In genomic region chr11:90855324-90855723, GRCm38 (mm10) we compare ENCODE assay signal across 27 mouse cellular contexts.
DNase-seq lines count a peak whose midpoint lies in the region; ATAC-seq and TF ChIP-seq lines count a peak whose summit lies in the region.
"Had no signal": no experiment of that assay in that cellular context is flagged by ENCODE, and none has a peak within 500 bp of the region (broad histone marks: within the 10 kb centered on the region; RNA-seq: fewer than 3 reads in every experiment).

No protein-coding gene starts in this region.

- H3K36me3 ChIP-seq in forebrain, embryonic 16.5 days (ENCODE audit: control insufficient read depth, insufficient read depth): no peaks in the 10 kb centered on the region
- no peaks in the 10 kb centered on the region for H3K36me3 ChIP-seq in forebrain, embryonic 10.5 days (replicated peaks)
- H3K36me3 ChIP-seq in hindbrain, postnatal 0 days (ENCODE audit: insufficient read depth, low read length): no peaks in the 10 kb centered on the region
- H3K36me3 ChIP-seq in hindbrain, embryonic 10.5 days: no peaks in the 10 kb centered on the region
- H3K36me3 ChIP-seq in midbrain, embryonic 14.5 days (ENCODE audit: control insufficient read depth, insufficient read depth, low read length): no peaks in the 10 kb centered on the region
- no peaks in the 10 kb centered on the region for H3K36me3 ChIP-seq in midbrain, embryonic 16.5 days (ENCODE audit: control insufficient read depth, insufficient read depth, low read length)
- H3K36me3 ChIP-seq: embryonic facial prominence, embryonic 10.5 days; embryonic facial prominence, embryonic 13.5 days; heart, embryonic 12.5 days; heart, embryonic 15.5 days; hindbrain, embryonic 15.5 days had no signal

- DNase-seq in forebrain, embryonic 10.5 days (ENCODE audit: extremely low spot score, low spot score): no peak
- peak; percentile 39 for DNase-seq in hindbrain, postnatal 0 days (ENCODE audit: low spot score)
- DNase-seq in hindbrain, embryonic 10.5 days (ENCODE audit: low spot score): no peak
- DNase-seq in midbrain, embryonic 14.5 days: peak; percentile 44
- peak; percentile 63 for DNase-seq in brain, embryonic 14.5 days (ENCODE audit: low read depth)
- DNase-seq: adrenal gland, adult 2 months; adrenal gland, postnatal 14 days; cerebellum, adult 11-12 months; cerebellum, adult 8-10 months; cerebellum, postnatal 10 days; cerebellum, postnatal 36 days; embryo, embryonic 11 days; gastrocnemius, postnatal 25 days; heart, adult 18-20 months; heart, postnatal 10 days; heart, postnatal 36 days had no signal

- TF ChIP-seq POLR2A in brain, embryonic 14.5 days (IDR thresholded peaks at IDR 0.05; ENCODE audit: borderline replicate concordance, extremely low read depth, insufficient read depth, insufficient read length, poor library complexity, severe bottlenecking): no peak

- H3K9ac ChIP-seq in forebrain, embryonic 16.5 days (replicated peaks; ENCODE audit: low read depth, low read length): no peak overlapping the region
- H3K9ac ChIP-seq in hindbrain, postnatal 0 days (replicated peaks; ENCODE audit: low read length): no peak overlapping the region
- H3K9ac ChIP-seq in midbrain, embryonic 14.5 days (replicated peaks; ENCODE audit: low read length): no peak overlapping the region
- no peak overlapping the region for H3K9ac ChIP-seq in midbrain, embryonic 16.5 days (ENCODE audit: low read depth, low read length)
- H3K9ac ChIP-seq: embryonic facial prominence, embryonic 13.5 days; heart, embryonic 12.5 days; heart, embryonic 15.5 days; hindbrain, embryonic 15.5 days had no signal

- H3K4me3 ChIP-seq in forebrain, embryonic 16.5 days (replicated peaks; ENCODE audit: low read length): no peak overlapping the region
- no peak overlapping the region for H3K4me3 ChIP-seq in forebrain, embryonic 10.5 days
- no peak overlapping the region for H3K4me3 ChIP-seq in hindbrain, postnatal 0 days (ENCODE audit: low read length)
- no peak overlapping the region for H3K4me3 ChIP-seq in hindbrain, embryonic 10.5 days
- H3K4me3 ChIP-seq in midbrain, embryonic 14.5 days (replicated peaks; ENCODE audit: low read depth, low read length): no peak overlapping the region
- H3K4me3 ChIP-seq in midbrain, embryonic 16.5 days (ENCODE audit: low read depth, low read length): no peak overlapping the region
- H3K4me3 ChIP-seq: embryonic facial prominence, embryonic 10.5 days; embryonic facial prominence, embryonic 13.5 days; erythroblast, embryonic 14.5 days; heart, embryonic 12.5 days; heart, embryonic 15.5 days; hindbrain, embryonic 15.5 days had no signal

- 31% methylated on average over 3 of the region's 3 CpGs for WGBS in forebrain, embryonic 16.5 days
- 63% methylated on average over 3 of the region's 3 CpGs for WGBS in forebrain, embryonic 10.5 days
- 24% methylated on average over 3 of the region's 3 CpGs for WGBS in hindbrain, postnatal 0 days
- 70% methylated on average over 3 of the region's 3 CpGs for WGBS in hindbrain, embryonic 10.5 days
- 20% methylated on average over 3 of the region's 3 CpGs for WGBS in midbrain, embryonic 14.5 days
- 16% methylated on average over 3 of the region's 3 CpGs for WGBS in midbrain, embryonic 16.5 days

- 0 out of 2 replicates have a peak, but pooled peaks cover 2% of the 10 kb centered on the region for H3K4me1 ChIP-seq in forebrain, embryonic 16.5 days (replicated peaks; ENCODE audit: control insufficient read depth, insufficient read depth, low read length)
- no peaks in the 10 kb centered on the region; the same call in 1 of the 2 replicates for H3K4me1 ChIP-seq in forebrain, embryonic 10.5 days
- no peaks in the 10 kb centered on the region for H3K4me1 ChIP-seq in hindbrain, postnatal 0 days (ENCODE audit: insufficient read depth, low read length)
- no peaks in the 10 kb centered on the region for H3K4me1 ChIP-seq in hindbrain, embryonic 10.5 days (replicated peaks)
- H3K4me1 ChIP-seq in midbrain, embryonic 14.5 days (ENCODE audit: control insufficient read depth, insufficient read depth, low read length): no peaks in the 10 kb centered on the region
- H3K4me1 ChIP-seq in midbrain, embryonic 16.5 days (ENCODE audit: control insufficient read depth, insufficient read depth, low read length): no peaks in the 10 kb centered on the region
- H3K4me1 ChIP-seq: embryonic facial prominence, embryonic 10.5 days; embryonic facial prominence, embryonic 13.5 days; heart, embryonic 12.5 days; heart, embryonic 15.5 days; hindbrain, embryonic 15.5 days had no signal

- no peaks in the 10 kb centered on the region for H3K9me3 ChIP-seq in forebrain, embryonic 16.5 days (ENCODE audit: control insufficient read depth, low read length)
- no peaks in the 10 kb centered on the region for H3K9me3 ChIP-seq in forebrain, embryonic 10.5 days
- no peaks in the 10 kb centered on the region for H3K9me3 ChIP-seq in hindbrain, postnatal 0 days (ENCODE audit: low read length)
- no peaks in the 10 kb centered on the region for H3K9me3 ChIP-seq in hindbrain, embryonic 10.5 days
- H3K9me3 ChIP-seq in midbrain, embryonic 14.5 days (ENCODE audit: control insufficient read depth, low read length): no peaks in the 10 kb centered on the region
- no peaks in the 10 kb centered on the region for H3K9me3 ChIP-seq in midbrain, embryonic 16.5 days (replicated peaks; ENCODE audit: control insufficient read depth, low read length, poor library complexity, severe bottlenecking)
- H3K9me3 ChIP-seq: embryonic facial prominence, embryonic 10.5 days; embryonic facial prominence, embryonic 13.5 days; heart, embryonic 12.5 days; heart, embryonic 15.5 days; hindbrain, embryonic 15.5 days had no signal

- H3K27ac ChIP-seq in forebrain, embryonic 16.5 days (ENCODE audit: low read length): no peak overlapping the region
- no peak overlapping the region for H3K27ac ChIP-seq in forebrain, embryonic 10.5 days
- no peak overlapping the region for H3K27ac ChIP-seq in hindbrain, postnatal 0 days
- no peak overlapping the region for H3K27ac ChIP-seq in hindbrain, embryonic 10.5 days
- H3K27ac ChIP-seq in midbrain, embryonic 14.5 days (replicated peaks; ENCODE audit: low read depth, low read length): no peak overlapping the region
- no peak overlapping the region for H3K27ac ChIP-seq in midbrain, embryonic 16.5 days (ENCODE audit: low read length)
- H3K27ac ChIP-seq: embryonic facial prominence, embryonic 10.5 days; embryonic facial prominence, embryonic 13.5 days; heart, embryonic 15.5 days; hindbrain, embryonic 15.5 days had no signal

- no peak overlapping the region for H3K4me2 ChIP-seq in forebrain, embryonic 16.5 days (ENCODE audit: low read length)
- no peak overlapping the region for H3K4me2 ChIP-seq in hindbrain, postnatal 0 days (ENCODE audit: low read depth, low read length)
- H3K4me2 ChIP-seq in midbrain, embryonic 14.5 days (ENCODE audit: low read length): no peak overlapping the region
- H3K4me2 ChIP-seq in midbrain, embryonic 16.5 days (ENCODE audit: low read length): no peak overlapping the region
- H3K4me2 ChIP-seq: embryonic facial prominence, embryonic 13.5 days; heart, embryonic 12.5 days; heart, embryonic 15.5 days; hindbrain, embryonic 15.5 days had no signal

- H3K27me3 ChIP-seq in forebrain, embryonic 16.5 days (replicated peaks; ENCODE audit: control insufficient read depth, insufficient read depth, low read length): no peaks in the 10 kb centered on the region
- H3K27me3 ChIP-seq in forebrain, embryonic 10.5 days (ENCODE audit: poor library complexity, severe bottlenecking): no peaks in the 10 kb centered on the region
- no peaks in the 10 kb centered on the region for H3K27me3 ChIP-seq in hindbrain, postnatal 0 days (ENCODE audit: insufficient read depth, low read length)
- no peaks in the 10 kb centered on the region for H3K27me3 ChIP-seq in hindbrain, embryonic 10.5 days (ENCODE audit: insufficient read depth, poor library complexity, severe bottlenecking)
- no peaks in the 10 kb centered on the region for H3K27me3 ChIP-seq in midbrain, embryonic 14.5 days (ENCODE audit: control insufficient read depth, insufficient read depth, low read length)
- no peaks in the 10 kb centered on the region for H3K27me3 ChIP-seq in midbrain, embryonic 16.5 days (ENCODE audit: control insufficient read depth, insufficient read depth, low read depth, low read length)
- H3K27me3 ChIP-seq: embryonic facial prominence, embryonic 13.5 days; heart, embryonic 12.5 days; heart, embryonic 15.5 days; hindbrain, embryonic 15.5 days had no signal

- TF ChIP-seq CTCF in hindbrain, postnatal 0 days (IDR thresholded peaks at IDR 0.05; ENCODE audit: low read depth): no peak
- TF ChIP-seq CTCF in brain, embryonic 14.5 days (IDR thresholded peaks at IDR 0.05; ENCODE audit: borderline replicate concordance, extremely low read depth, insufficient read depth, insufficient read length): no peak

- ATAC-seq in forebrain, embryonic 16.5 days: peak; percentile 61; the same call in 1 of the 2 replicates
- ATAC-seq in hindbrain, postnatal 0 days: no peak
- no peak for ATAC-seq in midbrain, embryonic 14.5 days (ENCODE audit: low FRiP score, low TSS enrichment)
- ATAC-seq in midbrain, embryonic 16.5 days: no peak
- ATAC-seq: CD4-positive, CD25-positive, alpha-beta regulatory T cell, adult 4 months; inflammation-experienced regulatory T-cells, adult 6 months; intestine, embryonic 16.5 days had no signal

Comparison
In these comparisons a context has a peak if more than half of its experiments do, and no peak if none do; other contexts are left out.
1. DNase-seq: peak in hindbrain, postnatal 0 days (single experiment), midbrain, embryonic 14.5 days (single experiment) and brain, embryonic 14.5 days (single experiment); none in forebrain, embryonic 10.5 days (single experiment) and hindbrain, embryonic 10.5 days (single experiment).